Mouse (Mus musculus): Measurements from ENCODE around the gene Trim72. TPM values are rescaled to one million over a fixed set of nuclear protein-coding genes. Genes with fewer than 3 reads are reported as not detected.

Gene Trim72
- polyA plus RNA-seq (2014; fragmentation: Nextera tagmentation; extraction: Ambion mirVana) = not detected in 2 replicates

DNA sequence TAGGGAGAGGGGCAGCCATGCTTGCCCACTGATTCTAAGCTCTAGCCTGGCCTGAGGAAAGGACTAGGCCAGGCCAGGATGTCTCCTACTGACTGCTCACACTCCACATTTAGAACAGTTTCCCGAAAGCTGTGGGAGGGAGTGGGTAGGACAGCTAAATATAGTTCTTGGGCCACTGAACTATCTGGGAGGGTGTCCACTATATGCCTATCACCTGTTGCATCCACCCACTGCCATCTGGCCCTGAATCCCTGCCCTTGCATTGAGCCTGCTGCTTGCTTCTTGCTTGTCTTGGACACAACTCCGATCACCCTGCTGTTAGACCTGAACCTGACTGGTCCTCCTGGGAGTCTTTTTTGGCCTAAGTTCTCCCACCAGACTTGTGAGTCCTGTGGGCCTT lies at the start of gene Trim72:
Gene Trim72 (plus strand): TSS at position 262 of the 400 bp plus-strand sequence.
- 98% methylated on average over 2 of the region's 2 CpGs for WGBS
- ATAC-seq (replicated peaks; ENCODE audit: low FRiP score) = no peak
- peaks cover 4% of the 10 kb centered on the region; the same call in 1 of the 2 replicates for H3K4me1 ChIP-seq (replicated peaks; ENCODE audit: control insufficient read depth, insufficient read depth, low read length)
- H3K4me3 ChIP-seq (ENCODE audit: low read depth, low read length) = no peak within 1 kb of the TSS
- no peaks in the 10 kb centered on the region for H3K9me3 ChIP-seq (ENCODE audit: control insufficient read depth, low read length)
- H3K27ac ChIP-seq (ENCODE audit: low read depth, low read length) = no peak within 1 kb of the TSS
- no peak for DNase-seq (ENCODE audit: low spot score)
- H3K36me3 ChIP-seq (ENCODE audit: control insufficient read depth, insufficient read depth, low read length) = no peaks in the 10 kb centered on the region
- peak within 1 kb of the TSS; percentile 27; the same call in 1 of the 2 replicates for H3K4me2 ChIP-seq (ENCODE audit: low read depth, low read length, severe bottlenecking)
- H3K27me3 ChIP-seq (ENCODE audit: control insufficient read depth, insufficient read depth, low read length) = no peaks in the 10 kb centered on the region
- H3K9ac ChIP-seq (ENCODE audit: low read length) = no peak within 1 kb of the TSS

DNA sequence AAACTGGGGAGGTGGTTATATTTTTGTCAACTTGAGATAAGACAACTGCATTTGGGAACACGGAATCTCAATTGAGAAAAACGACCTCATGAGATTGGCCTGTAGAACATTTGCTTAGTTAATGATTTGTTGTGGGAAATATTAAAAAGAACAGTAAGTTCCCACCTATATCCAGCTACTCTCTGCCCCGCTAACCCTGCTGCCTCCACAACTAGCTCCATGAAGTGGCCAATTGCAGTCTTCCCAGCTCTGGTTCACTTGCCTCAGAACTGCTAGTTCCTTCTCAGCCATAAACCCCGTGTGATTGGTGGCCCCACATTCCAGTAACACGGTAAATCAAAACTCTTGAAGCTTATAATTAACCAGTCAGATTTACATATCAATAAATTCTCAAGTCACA lies 44.4 kb upstream of the Trim72 start:
- Histone ChIP-seq H3K9ac (ENCODE audit: low read length) (no peak overlapping the region), H3K4me3 (ENCODE audit: low read depth, low read length) (no peak overlapping the region), H3K9me3 (ENCODE audit: control insufficient read depth, low read length) (no peaks in the 10 kb centered on the region), H3K27me3 (ENCODE audit: control insufficient read depth, insufficient read depth, low read length) (no peaks in the 10 kb centered on the region), H3K4me1 (replicated peaks; ENCODE audit: control insufficient read depth, insufficient read depth, low read length) (no peaks in the 10 kb centered on the region), H3K4me2 (ENCODE audit: low read depth, low read length, severe bottlenecking) (no peak overlapping the region), H3K36me3 (ENCODE audit: control insufficient read depth, insufficient read depth, low read length) (no peaks in the 10 kb centered on the region), H3K27ac (ENCODE audit: low read depth, low read length) (no peak overlapping the region)
- 62% methylated on average over 5 of the region's 5 CpGs for WGBS
- DNase-seq (ENCODE audit: low spot score) (no peak), ATAC-seq (replicated peaks; ENCODE audit: low FRiP score) (no peak)

DNA sequence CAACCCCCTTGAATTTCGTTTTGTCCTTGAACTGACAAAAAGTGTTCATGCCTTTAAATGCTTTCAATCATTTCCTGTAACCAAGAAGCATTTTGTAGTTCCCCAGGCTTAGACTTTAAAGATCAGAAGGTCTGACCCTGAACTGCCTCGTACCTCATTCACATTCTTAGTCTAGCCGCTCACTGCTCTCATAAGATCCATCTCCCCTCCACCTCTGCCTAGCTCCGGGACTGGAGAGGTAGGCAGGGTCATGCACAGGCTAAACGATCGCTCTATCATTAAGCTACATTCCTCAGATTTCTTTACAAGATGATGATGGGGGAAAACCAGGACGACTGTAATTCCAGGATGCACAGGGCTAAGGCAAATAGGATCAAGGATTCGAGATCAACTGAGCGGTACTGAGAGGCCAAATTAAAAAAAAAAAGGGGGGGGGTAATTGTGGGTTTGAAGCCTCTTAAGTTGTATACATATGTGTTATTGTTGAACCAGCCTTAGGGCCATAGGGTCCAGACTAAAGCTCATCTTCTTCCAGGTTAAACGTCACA lies 37.3 kb upstream of the Trim72 start:
- DNase-seq (ENCODE audit: low spot score) (no peak), ATAC-seq (replicated peaks; ENCODE audit: low FRiP score) (0 out of 2 replicates have a peak, but pooled peaks have one; percentile 1)
- peaks cover 10% of the 10 kb centered on the region for H3K4me1 ChIP-seq (replicated peaks; ENCODE audit: control insufficient read depth, insufficient read depth, low read length)
- H3K4me2 ChIP-seq (ENCODE audit: low read depth, low read length, severe bottlenecking) = peak overlapping the region; percentile 72
- H3K4me3 ChIP-seq (ENCODE audit: low read depth, low read length) = peak overlapping the region; percentile 93
- no peaks in the 10 kb centered on the region for H3K27me3 ChIP-seq (ENCODE audit: control insufficient read depth, insufficient read depth, low read length)
- no peaks in the 10 kb centered on the region for H3K9me3 ChIP-seq (ENCODE audit: control insufficient read depth, low read length)
- peaks cover 8% of the 10 kb centered on the region for H3K36me3 ChIP-seq (ENCODE audit: control insufficient read depth, insufficient read depth, low read length)
- WGBS = 13% methylated on average over 10 of the region's 10 CpGs
- peak overlapping the region; percentile 94 for H3K27ac ChIP-seq (ENCODE audit: low read depth, low read length)
- peak overlapping the region; percentile 100 for H3K9ac ChIP-seq (ENCODE audit: low read length)

DNA sequence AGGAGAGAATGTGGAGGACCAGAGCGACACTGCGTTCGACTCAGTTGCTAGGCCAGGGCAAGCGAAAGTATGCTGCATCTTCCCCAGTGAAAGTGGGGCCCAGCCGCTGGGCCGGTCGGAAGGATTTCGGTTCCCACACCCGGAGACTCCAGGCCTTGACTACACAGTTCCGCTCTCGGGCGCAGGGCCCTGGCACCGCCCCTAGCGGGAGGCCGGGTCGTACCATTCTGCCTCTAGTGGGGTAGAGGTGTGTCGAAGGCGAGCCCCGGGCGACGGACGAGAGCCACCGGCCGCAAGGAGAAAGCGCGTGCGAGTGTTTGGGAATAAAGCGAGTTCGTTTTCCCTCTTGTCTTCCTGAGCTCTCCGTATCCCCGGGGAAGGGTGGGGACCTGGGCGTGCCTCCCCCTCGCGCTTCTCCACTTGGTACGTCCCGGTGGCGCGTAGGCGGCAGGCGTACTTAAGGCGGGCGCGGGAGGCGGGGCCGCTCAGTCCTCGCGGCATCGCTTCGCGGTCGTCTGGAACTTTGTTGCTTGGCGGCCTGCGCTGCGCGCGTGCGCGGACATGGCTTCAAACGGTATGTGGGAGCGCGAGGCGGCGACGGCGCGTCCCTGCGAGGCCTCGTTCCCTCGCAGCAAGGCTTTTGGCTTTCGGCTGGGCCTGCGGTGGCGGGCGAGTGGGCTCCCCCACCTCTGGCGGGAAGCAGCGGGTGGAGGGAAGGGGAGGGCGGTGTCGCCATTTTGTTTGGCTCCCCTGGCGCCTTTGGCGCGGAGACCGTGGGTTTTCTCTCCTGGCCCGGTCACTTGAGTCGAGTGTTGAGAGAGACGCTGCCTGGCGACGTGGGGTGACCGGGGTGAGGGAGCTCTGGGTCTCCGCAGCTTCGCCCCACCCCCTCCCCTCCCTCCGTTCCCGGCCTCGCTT lies 36.5 kb upstream of the Trim72 start, which contains the start of gene Fus:
Gene Fus (plus strand): TSS at position 454 of the 918 bp plus-strand sequence.
- Histone ChIP-seq H3K9me3 (ENCODE audit: control insufficient read depth, low read length) (no peaks in the 10 kb centered on the region), H3K27ac (ENCODE audit: low read depth, low read length) (peak within 1 kb of the TSS; percentile 94), H3K4me1 (replicated peaks; ENCODE audit: control insufficient read depth, insufficient read depth, low read length) (peaks cover 10% of the 10 kb centered on the region), H3K27me3 (ENCODE audit: control insufficient read depth, insufficient read depth, low read length) (no peaks in the 10 kb centered on the region), H3K4me2 (ENCODE audit: low read depth, low read length, severe bottlenecking) (peak within 1 kb of the TSS; percentile 72), H3K36me3 (ENCODE audit: control insufficient read depth, insufficient read depth, low read length) (peaks cover 13% of the 10 kb centered on the region), H3K9ac (ENCODE audit: low read length) (peak within 1 kb of the TSS; percentile 100), H3K4me3 (ENCODE audit: low read depth, low read length) (peak within 1 kb of the TSS; percentile 93)
- DNase-seq (ENCODE audit: low spot score) (peak; percentile 96), ATAC-seq (replicated peaks; ENCODE audit: low FRiP score) (peak; percentile 93)
- WGBS = under 1% methylated on average over 91 of the region's 92 CpGs

DNA sequence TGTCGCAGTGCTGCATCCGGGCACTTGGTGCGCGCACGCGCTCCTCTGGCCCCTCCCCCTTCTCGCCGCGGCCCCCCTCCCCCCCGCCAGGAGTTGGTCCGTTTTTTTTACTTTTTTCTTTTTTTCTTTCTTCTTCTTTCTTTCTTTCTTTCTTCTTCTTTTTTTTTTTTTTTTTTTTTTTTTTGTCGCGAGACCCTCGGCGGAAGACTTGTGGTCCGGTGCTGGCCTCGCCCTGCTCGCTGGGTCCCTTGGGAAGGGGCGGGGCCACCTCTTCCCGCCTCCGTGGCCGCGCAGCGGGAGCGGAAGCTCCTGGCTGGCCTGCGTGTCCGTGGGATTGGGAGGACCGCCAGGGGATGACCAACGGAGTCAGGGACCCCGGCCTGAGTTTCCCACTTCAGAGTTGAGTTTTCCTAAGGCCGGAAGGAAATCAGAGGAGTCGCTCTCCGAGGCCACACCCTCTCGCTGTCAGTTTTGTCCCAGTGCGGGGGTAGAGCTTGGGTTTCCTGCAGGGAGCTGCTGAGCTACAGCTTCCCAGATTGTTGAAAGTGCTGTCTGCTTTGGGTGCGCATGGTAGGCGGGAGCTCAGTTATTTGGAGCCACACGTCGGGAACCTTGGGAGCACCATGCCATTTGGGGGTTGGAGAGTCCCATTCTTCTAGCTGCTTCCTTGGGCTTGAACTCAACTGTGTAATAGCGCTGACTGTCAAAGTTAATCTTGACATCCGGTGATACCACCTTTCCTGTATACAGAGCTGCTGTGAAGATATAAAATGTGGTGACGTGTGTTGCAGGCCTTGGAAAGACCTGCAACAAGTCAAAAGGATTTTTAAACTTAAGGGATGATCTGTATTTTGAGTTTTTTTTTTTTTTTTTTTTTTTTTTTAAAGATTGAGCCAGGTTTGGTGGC lies 35.6 kb upstream of the Trim72 start:
- ATAC-seq (replicated peaks; ENCODE audit: low FRiP score) (no peak; the same call in 1 of the 2 replicates), DNase-seq (ENCODE audit: low spot score) (peak; percentile 88)
- H3K27ac ChIP-seq (ENCODE audit: low read depth, low read length) = peak overlapping the region; percentile 94
- 2% methylated on average over 38 of the region's 42 CpGs for WGBS
- no peaks in the 10 kb centered on the region for H3K27me3 ChIP-seq (ENCODE audit: control insufficient read depth, insufficient read depth, low read length)
- H3K4me2 ChIP-seq (ENCODE audit: low read depth, low read length, severe bottlenecking) = peak overlapping the region; percentile 72
- H3K4me1 ChIP-seq (replicated peaks; ENCODE audit: control insufficient read depth, insufficient read depth, low read length) = peaks cover 10% of the 10 kb centered on the region
- no peaks in the 10 kb centered on the region for H3K9me3 ChIP-seq (ENCODE audit: control insufficient read depth, low read length)
- H3K4me3 ChIP-seq (ENCODE audit: low read depth, low read length) = peak overlapping the region; percentile 93
- peaks cover 20% of the 10 kb centered on the region for H3K36me3 ChIP-seq (ENCODE audit: control insufficient read depth, insufficient read depth, low read length)
- peak overlapping the region; percentile 100 for H3K9ac ChIP-seq (ENCODE audit: low read length)

DNA sequence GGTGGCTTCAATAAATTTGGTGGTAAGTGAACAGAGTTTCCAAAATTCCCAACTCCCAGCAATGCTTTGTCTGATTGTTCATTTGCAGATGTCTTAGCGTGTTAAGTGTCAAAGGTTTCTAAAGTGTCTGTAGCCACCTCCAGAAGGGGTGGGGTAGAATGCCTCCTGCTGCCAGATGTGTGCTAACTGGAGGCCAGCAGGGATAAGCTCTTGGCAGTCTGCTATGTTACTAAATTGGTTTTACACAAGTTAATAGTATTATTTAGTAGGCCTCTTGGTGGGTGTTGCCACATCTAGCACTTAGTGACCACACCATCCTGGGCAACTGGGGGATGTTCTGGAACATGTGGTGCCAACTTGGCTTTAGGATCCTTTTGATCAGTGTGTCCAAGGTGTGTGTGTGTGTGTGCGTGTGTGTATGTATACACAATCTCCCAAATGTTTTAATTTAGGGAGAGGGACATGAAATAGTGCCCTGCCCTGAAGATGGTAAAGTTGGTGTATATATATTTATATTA lies 29.3 kb upstream of the Trim72 start:
- ATAC-seq (replicated peaks; ENCODE audit: low FRiP score) = no peak
- 86% methylated on average over 2 of the region's 2 CpGs for WGBS

DNA sequence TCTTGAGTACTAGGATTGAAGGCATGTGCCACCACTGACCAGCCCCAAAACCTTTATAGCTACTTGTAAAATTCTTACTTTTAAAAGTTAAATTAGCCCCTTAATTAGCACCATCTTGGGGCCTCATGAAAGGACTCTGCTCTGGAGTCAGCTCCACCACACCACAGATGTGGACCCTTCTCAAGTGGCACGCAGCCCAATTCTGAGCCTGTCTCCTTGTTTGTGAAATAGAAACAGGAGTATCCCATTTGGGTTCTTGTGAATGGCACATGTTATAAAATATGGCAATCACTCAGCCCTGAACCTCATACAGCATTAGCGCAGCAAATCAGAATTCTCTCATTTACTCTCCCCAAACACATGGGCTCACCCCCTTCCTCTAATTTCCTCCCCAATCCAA lies 24.9 kb upstream of the Trim72 start:
- no peak for ATAC-seq (replicated peaks; ENCODE audit: low FRiP score)
- no peaks in the 10 kb centered on the region for H3K4me1 ChIP-seq (replicated peaks; ENCODE audit: control insufficient read depth, insufficient read depth, low read length)
- H3K27me3 ChIP-seq (ENCODE audit: control insufficient read depth, insufficient read depth, low read length) = no peaks in the 10 kb centered on the region
- no peak for DNase-seq (ENCODE audit: low spot score)
- no peaks in the 10 kb centered on the region for H3K9me3 ChIP-seq (ENCODE audit: control insufficient read depth, low read length)
- no peak overlapping the region for H3K27ac ChIP-seq (ENCODE audit: low read depth, low read length)
- no peak overlapping the region for H3K4me2 ChIP-seq (ENCODE audit: low read depth, low read length, severe bottlenecking)
- no peak overlapping the region for H3K4me3 ChIP-seq (ENCODE audit: low read depth, low read length)
- 97% methylated on average over 2 of the region's 2 CpGs for WGBS
- H3K9ac ChIP-seq (ENCODE audit: low read length) = no peak overlapping the region
- H3K36me3 ChIP-seq (ENCODE audit: control insufficient read depth, insufficient read depth, low read length) = peaks cover 37% of the 10 kb centered on the region

More for the DNA sequence above, 29.3 kb upstream of the Trim72 start:
- Histone ChIP-seq H3K4me3 (ENCODE audit: low read depth, low read length) (no peak overlapping the region), H3K27me3 (ENCODE audit: control insufficient read depth, insufficient read depth, low read length) (no peaks in the 10 kb centered on the region), H3K4me1 (replicated peaks; ENCODE audit: control insufficient read depth, insufficient read depth, low read length) (peaks cover 2% of the 10 kb centered on the region; the same call in 1 of the 2 replicates), H3K9me3 (ENCODE audit: control insufficient read depth, low read length) (no peaks in the 10 kb centered on the region), H3K36me3 (ENCODE audit: control insufficient read depth, insufficient read depth, low read length) (peaks cover 46% of the 10 kb centered on the region), H3K4me2 (ENCODE audit: low read depth, low read length, severe bottlenecking) (no peak overlapping the region), H3K27ac (ENCODE audit: low read depth, low read length) (no peak overlapping the region), H3K9ac (ENCODE audit: low read length) (no peak overlapping the region)
- DNase-seq (ENCODE audit: low spot score) = no peak

DNA sequence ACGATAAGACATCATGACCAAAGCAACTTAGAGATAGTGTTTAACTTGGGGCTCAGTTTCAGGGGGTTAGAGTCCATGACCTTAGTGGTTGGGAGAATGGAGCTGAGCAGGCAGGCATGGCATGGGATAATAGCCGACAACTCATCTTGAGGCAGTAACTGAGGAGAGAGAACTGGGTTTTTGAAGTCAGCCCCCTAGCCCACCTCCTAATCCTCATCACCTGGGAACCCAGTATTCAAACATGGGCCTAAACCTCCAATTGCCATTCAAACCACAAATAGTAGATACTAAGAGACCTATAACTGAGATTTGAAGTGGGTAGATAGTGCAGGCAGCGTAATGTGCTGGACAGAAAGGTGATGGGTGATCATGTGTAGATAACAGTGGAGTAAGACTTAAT lies 23.1 kb upstream of the Trim72 start:
- no peaks in the 10 kb centered on the region for H3K9me3 ChIP-seq (ENCODE audit: control insufficient read depth, low read length)
- H3K27me3 ChIP-seq (ENCODE audit: control insufficient read depth, insufficient read depth, low read length) = no peaks in the 10 kb centered on the region
- H3K4me2 ChIP-seq (ENCODE audit: low read depth, low read length, severe bottlenecking) = no peak overlapping the region
- no peak overlapping the region for H3K27ac ChIP-seq (ENCODE audit: low read depth, low read length)
- no peak for ATAC-seq (replicated peaks; ENCODE audit: low FRiP score)
- H3K36me3 ChIP-seq (ENCODE audit: control insufficient read depth, insufficient read depth, low read length) = peaks cover 30% of the 10 kb centered on the region
- no peaks in the 10 kb centered on the region for H3K4me1 ChIP-seq (replicated peaks; ENCODE audit: control insufficient read depth, insufficient read depth, low read length)
- H3K4me3 ChIP-seq (ENCODE audit: low read depth, low read length) = no peak overlapping the region
- no peak overlapping the region for H3K9ac ChIP-seq (ENCODE audit: low read length)
- no peak for DNase-seq (ENCODE audit: low spot score)
- WGBS = 92% methylated on average over 3 of the region's 3 CpGs

Data from forebrain, embryonic 11.5 days (tissue).